Mouse (Mus musculus): ENCODE data around the gene Pcnx3. TPM values are rescaled to one million over a fixed set of nuclear protein-coding genes. Genes with fewer than 3 reads are reported as not detected.
A peak's percentile ranks its signal among the peaks of the same experiment; 100 is the strongest.
"Not testable (repeated sequence)": the region's sequence is repeated elsewhere in the genome, so short reads cannot be mapped to it uniquely, and the experiment has no call there.

Gene Pcnx3
- total RNA-seq, 2 experiments from 2014 or later, result 34.7 to 37.9 TPM

GRCm38 (mm10) chr19:5687738-5688137 is 970 bp downstream of the Pcnx3 start:
- intact Hi-C loops (cut with DNase I), result loop anchor here (2.0 kb wide), 1 partner anchor 197 kb away; the partner anchor contains the start of gene Cfl1

DNA sequence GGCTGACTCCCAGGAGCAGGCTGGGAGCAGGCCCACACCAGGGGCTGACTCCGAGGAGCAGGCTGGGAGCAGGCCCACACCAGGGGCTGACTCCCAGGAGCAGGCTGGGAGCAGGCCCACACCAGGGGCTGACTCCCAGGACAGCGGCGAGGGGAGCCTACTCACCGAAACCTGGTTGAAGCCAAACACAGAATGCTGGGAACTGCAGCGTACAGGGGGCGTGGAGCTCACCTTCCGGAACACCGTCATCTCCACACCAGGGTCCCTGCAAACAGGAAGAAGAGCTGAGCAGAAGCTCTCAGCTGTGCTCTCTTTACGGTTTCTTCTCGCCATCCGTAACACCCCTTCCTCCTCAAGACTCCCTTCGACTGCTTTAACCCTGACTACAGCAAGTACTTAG is 1.8 kb downstream of the Pcnx3 start:
- intact Hi-C loops (cut with DNase I); DNase-seq: not testable (repeated sequence)

More at GRCm38 (mm10) chr19:5687738-5688137, 970 bp downstream of the Pcnx3 start:
- DNase-seq, result no peak

DNA sequence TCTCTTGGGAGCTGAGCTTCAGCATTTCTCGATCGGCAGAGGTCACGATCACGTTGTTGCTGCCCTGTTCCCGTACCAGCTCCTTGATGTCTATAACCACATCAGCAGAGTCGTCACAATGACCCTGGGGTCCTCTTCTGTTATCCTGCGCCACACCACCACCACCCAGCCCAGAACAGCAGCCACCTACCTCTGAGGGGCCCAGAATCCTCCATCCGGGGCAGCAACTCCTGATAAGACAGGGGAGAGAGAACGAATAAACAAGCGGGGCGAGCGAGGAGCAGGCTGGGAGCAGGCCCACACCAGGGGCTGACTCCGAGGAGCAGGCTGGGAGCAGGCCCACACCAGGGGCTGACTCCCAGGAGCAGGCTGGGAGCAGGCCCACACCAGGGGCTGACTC is 2.3 kb downstream of the Pcnx3 start:
- intact Hi-C loops (cut with DNase I), result no loop called here
- no peak for DNase-seq

GRCm38 (mm10) chr19:5685861-5686260 is 2.8 kb downstream of the Pcnx3 start:
- intact Hi-C loops (cut with DNase I), result no loop called here
- DNase-seq, result no peak

DNA sequence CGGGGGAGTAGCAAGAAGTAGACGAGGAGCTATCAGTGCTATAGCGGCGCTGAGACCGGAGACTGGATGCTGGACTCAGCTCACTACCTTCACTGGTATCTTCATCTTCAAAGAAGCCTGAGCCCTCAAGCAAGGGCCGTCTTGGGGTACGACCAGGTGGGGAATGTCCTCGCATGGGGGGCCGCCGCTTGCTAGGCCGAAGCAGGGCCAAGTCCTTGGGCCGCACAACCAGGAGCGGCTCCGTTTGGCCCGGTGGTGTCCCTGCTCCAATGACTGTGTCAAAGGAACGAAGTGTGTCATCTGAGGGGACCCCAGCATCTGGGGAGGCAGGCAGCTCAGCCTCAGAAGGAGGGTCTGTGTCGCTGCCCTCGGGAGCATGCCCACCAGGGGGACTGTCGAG is 3.3 kb downstream of the Pcnx3 start:
- intact Hi-C loops (cut with DNase I), result no loop called here
- DNase-seq, result no peak

DNA sequence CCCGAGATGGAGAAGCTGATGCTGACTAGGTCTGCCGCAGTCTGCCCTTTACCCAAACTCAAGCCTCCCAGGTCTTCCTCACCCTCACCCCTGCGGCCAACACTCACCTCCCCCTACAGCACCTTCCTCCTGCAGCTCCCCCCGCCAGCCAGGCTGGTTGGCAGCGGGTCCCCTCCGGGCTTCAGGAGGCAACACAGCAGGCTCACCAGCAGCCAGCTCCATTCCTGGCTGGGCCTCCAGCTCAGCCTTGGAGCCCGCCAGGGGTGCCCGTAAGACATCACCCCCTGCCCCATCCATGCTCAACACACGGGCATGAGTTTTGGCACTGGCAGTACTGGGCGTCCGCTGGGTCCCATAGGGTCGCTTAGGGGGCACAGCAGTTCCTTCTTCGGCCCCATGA is 3.7 kb downstream of the Pcnx3 start:
- DNase-seq, result no peak
- intact Hi-C loops (cut with DNase I), result no loop called here

DNA sequence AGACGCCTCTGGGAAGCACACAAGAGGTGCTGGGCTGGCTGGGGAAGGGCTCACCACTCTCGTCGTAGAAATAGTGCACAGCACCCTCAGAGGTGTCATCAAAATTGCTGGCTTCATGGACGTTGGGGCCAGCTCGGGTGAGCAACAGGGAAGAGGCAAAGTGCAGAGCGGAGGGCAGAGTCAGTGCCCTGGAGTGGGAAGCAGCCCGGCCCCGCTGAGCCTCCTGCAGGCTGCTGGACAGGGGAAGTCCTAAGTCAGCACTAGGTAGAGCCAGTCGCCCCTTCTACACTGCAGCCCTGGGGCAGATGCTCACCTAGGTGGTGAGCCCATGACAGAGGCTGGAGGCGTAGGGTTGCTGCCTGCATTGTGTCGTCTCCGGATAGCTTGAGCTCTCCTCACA is 4.5 kb downstream of the Pcnx3 start:
- intact Hi-C loops (cut with DNase I), result no loop called here
- DNase-seq, result no peak

DNA sequence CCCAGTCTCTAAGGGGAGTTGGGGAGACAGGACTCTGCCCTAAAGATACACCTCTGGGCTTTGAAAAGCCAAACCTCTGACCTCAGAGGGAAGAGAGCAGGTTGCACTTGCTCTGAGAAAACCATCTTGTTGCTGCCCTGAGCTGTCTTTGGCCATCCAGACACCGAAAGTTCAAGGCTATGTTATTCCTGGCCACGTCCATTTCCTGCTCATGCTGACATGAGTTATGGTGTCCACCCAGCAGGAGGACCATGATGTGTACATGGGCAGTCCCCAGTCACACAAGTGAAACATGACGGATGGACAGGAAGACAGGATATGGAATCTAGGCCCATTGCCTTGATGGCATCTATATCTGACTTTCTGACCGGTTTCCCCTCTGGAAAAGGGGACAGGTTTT is 8.3 kb downstream of the Pcnx3 start:
- intact Hi-C loops (cut with DNase I), result no loop called here
- DNase-seq, result no peak

DNA sequence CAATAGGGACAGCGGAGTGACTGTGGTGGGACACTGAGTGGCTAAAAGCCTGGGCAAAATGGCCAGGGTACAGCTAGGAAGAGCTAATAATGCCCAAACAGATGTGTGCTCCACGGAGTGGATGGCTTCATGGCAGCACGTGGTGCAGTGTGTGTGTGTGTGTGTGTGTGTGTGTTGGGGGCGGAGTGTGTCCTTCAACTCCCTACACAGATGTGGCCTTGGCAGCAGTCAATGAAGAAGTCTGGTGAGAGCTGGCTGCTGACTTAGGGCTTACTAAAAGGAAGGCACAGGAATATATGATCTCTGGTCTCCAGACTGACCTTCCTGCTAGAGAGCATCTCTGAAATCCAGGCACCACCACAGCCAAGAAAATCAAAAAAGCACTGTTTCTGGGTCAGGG is 20.3 kb downstream of the Pcnx3 start:
- intact Hi-C loops (cut with DNase I), result no loop called here
- no peak for DNase-seq

- DNase-seq, result no peak
- intact Hi-C loops (cut with DNase I), result no loop called here
Observed at GRCm38 (mm10) chr19:5666386-5666785, 22.3 kb downstream of the Pcnx3 start.

- no peak for DNase-seq
- intact Hi-C loops (cut with DNase I), result no loop called here
Observed at GRCm38 (mm10) chr19:5665465-5665864, 23.2 kb downstream of the Pcnx3 start.

GRCm38 (mm10) chr19:5664669-5665257 is 23.9 kb downstream of the Pcnx3 start:
- no peak for DNase-seq
- intact Hi-C loops (cut with DNase I), result no loop called here

DNA sequence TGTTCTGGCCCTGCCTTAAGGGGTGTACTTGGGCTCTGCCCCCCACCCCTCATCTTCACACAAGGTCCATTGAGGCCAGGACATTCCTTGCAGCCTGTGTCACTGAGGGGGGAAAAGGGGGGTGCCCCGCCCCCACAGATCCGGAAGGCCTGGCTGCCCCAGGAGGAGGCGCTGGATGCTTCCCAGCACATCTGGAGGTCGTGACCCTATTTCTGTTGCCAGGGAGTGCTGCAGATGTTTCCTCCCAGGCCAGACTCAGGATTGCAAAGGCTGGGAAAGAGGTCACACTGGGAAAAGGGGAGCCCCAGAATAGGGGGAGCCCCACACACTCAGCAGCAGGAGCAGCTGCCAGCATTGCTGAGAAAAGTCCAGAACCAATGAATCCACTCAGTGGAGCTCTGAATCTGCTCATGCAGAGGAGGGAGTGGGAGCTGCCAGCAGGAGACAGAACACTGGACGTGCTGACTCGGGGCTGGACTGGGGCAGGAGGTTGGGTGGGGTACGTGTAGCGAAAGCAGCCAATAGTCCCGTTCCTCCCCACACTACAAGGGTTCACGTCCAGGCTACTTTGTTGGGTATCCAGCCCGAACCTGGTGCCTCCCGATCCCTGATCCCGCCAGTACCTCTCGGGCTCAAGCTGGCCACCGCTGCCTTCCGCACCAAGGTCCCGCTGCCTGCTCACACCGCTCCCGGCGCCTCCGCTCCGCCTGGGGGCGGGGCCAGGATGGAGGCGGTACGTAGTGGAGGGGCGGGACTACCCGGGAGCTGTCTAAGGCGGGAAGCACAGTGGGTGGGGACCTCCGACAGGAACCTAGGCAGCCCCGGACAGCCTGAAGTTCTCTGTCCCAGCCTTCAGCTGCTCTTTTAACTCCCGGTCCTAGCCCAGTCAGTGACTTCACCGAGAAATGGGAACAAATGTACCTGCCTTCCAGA is 25.5 kb downstream of the Pcnx3 start, which contains the start of gene Sipa1:
Gene Sipa1 (minus strand): TSS at position 727 of the 933 bp plus-strand sequence.
- intact Hi-C loops (cut with DNase I), result loop anchor here (2.0 kb wide), 1 partner anchor 30 kb away; no protein-coding TSS in a partner anchor
- peak; percentile 95 to 96 for DNase-seq

DNA sequence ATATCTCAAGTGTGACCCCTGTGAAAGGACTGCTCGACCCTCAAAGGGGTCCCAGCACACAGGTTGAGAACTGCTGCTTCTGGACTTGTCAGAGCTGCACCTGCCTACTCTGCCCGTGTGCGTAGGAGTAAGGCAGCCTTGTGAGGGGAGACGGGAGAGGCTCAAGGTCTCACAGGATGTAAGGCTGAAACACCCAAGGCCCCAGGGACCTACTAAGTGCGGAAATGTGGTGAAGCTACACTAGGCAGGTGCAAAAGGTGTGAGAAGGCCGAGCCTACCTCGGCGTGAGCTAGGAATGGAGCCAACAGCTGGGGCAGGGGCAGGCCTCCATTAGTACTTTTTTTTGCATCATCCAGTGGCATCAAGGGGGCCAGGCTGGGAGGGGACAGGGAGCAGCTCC is 26.4 kb downstream of the Pcnx3 start:
- DNase-seq, result no peak
- intact Hi-C loops (cut with DNase I), result loop anchor here (2.0 kb wide), 1 partner anchor 30 kb away; no protein-coding TSS in a partner anchor

GRCm38 (mm10) chr19:5660942-5661751 is 27.6 kb downstream of the Pcnx3 start:
- intact Hi-C loops (cut with DNase I), result no loop called here

DNA sequence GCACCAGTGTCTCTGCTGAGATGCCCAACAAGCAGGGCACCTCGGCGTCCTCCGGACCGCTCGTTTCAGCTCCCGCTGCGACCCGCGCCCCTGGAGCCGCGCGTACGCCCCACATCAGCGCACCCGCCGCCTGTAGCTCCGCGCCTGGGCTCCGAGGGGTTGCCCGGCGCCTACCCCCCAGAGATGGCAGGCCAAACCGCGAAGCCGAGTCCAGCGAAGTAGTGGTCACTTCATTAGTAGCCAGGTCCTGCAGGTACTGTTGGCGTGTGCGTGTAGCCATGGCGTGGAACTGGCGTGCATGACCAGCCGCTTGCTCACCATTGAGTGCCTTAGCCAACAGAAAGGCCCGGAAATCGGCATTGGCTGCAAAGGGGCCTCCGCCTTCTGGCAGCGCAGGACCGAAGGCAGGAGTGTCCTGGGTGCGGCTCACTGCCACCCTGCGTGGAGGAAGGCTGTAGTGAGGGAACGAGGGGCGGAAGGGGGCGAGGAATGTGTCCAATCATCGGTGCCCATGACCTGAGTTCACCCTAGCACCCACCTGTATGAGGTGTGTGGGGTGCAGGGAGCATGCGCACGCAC is 33.9 kb downstream of the Pcnx3 start:
- intact Hi-C loops (cut with DNase I), result no loop called here
- DNase-seq, result no peak

More at GRCm38 (mm10) chr19:5660942-5661751, 27.6 kb downstream of the Pcnx3 start:
- DNase-seq, result peak; percentile 59 to 60

GRCm38 (mm10) chr19:5653969-5654719 is 34.6 kb downstream of the Pcnx3 start:
- intact Hi-C loops (cut with DNase I), result no loop called here
- no peak for DNase-seq

DNA sequence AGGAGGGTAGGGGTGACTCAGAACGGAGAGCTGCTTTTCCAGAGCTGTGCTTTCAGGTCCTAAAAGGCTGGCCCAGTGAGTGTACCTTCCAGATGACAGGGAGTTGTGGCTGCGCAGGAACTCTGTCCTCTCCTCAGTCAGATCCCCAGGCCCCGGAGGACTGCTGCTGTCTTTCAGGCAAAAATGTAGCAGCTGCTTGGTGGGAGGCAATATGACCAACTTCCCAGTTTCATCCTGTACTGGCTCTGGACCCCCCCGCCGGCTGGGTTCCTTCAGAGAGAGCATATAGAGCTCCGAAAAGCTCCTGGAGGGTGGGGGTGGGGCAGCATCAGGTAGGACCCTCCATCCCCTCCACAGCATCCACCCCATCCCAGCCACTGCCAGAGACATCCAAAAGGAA is 36.1 kb downstream of the Pcnx3 start:
- intact Hi-C loops (cut with DNase I), result no loop called here
- no peak for DNase-seq

DNA sequence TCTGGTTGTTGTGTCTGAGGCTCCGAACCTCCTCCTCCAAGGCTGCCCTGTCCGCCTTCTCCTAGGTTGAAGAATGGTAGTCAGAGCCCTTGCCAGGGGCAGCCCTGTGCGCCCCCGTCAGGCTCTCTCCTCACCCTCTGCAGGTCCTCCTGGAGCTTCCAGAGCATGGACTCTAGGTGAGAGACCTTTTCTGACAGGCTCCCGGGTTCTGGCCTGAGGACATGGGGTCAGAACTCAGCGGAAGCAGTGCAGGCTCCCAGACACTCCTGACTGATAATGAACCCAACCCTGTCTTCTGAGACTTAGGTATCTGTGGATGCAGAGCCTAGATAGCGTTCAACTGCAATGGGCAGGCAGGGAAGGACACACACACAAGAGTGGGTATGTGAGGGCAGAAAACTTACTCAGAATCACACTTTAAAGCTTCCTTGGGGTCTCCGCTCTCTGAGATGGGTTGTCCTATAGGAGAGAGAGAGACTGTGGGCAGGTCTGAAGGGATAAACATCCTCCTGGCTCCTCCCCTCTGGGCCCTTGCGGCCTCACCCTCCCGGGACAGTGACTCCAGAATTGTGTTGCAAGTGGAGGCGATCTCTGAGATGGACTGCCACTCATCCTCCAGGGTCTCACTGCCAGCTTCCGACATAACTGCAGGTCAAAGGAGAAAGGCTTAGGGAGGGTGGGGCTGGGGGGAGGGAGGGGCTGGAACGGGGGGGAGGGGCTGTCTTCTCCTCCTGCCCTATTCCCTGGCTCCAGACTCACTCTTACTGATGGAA is 37.0 kb downstream of the Pcnx3 start:
- intact Hi-C loops (cut with DNase I), result no loop called here
- DNase-seq, result no peak
